Mouse (Mus musculus): Measurements from ENCODE around the gene Fam162a.

GRCm38 (mm10) chr16:36043073-36043472 lies 28.3 kb downstream of the Fam162a start:
- no peak for TF ChIP-seq CTCF (conservative IDR thresholded peaks at IDR 0.05; ENCODE audit: insufficient read depth, insufficient read length, low read depth, low read length)
- no peak for TF ChIP-seq POLR2A (IDR thresholded peaks at IDR 0.05; ENCODE audit: low read depth, low read length)
